Mouse (Mus musculus) large intestine, adult 2 months (tissue): ENCODE data around the gene Npas1. TPM values are rescaled to one million over a fixed set of nuclear protein-coding genes. Genes with fewer than 3 reads are reported as not detected.
A peak's percentile ranks its signal among the peaks of the same experiment; 100 is the strongest.

Experiments used
- DNase-seq: peaks from one replicate; pipeline ENCODE4 v3.0.0-alpha.2; 2012; ENCODE audit warnings: low read depth, low spot score
- WGBS: fragments of 180-500 bp; shearing (Covaris S2); methylation state at CpG from one replicate; pipeline ENCODE4 v1.1.7; 2018; 5-methylcytosine and 5-hydroxymethylcytosine counted together
- polyA plus RNA-seq: library from polyadenylated mRNA; depleted of rRNA; stranded (reverse); fragments of >200 nt; gene quantifications from 2 replicates; pipeline ENCODE4 v1.2.3, GENCODE M21; 2012; rRNA removed

Npas1 gene
- polyA plus RNA-seq = 0.09 TPM in 1 of 2 replicates, not detected in the other

- 86% methylated on average over 8 of the region's 8 CpGs for WGBS
- no peak for DNase-seq
Measured at GRCm38 (mm10) chr7:16477628-16478027, at the start of gene Npas1. Gene Npas1 (minus strand): TSS chr7:16477728.

DNA sequence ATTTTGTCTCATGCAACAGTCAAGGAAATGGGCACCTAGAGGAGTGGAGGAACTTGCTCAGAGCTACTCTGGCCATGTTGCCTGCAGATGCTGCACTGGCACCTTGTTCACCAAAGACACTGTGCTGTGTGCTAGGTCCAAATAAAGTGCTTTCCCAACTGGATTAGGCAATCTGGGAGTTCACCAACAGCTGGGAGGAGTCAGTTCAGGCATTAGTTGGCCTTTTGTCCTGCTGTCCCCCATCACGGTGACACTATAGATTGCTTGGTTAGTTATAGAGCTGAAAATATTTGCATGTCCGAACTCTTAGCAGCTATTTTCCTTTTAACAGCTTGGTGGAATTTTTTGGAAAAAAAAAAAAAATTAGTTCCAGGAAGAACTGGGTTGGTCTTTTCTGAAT lies 48.5 kb upstream of the Npas1 start:
- no peak for DNase-seq
- WGBS = 66% methylated on average over 2 of the region's 2 CpGs

DNA sequence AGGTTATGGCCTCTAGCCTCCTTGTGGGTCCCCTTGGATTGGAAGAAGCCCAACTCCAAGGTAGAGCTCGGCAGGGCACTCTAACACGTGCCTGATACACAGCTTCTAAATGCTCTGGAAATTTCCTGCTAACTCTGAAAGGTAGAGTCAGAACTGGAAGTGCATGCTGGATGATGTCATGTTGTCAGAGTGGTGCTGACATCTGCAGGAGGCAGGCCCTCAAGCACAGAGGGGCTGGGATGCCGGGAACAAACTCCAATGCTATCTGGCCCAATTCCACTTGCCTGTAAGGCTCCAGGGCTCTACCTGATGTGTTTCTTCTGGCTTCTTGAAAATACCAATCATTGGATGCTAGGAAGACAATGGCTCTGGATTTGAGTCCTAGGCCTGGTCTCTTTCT lies 47.9 kb upstream of the Npas1 start:
- DNase-seq = no peak
- 74% methylated on average over 3 of the region's 3 CpGs for WGBS

DNA sequence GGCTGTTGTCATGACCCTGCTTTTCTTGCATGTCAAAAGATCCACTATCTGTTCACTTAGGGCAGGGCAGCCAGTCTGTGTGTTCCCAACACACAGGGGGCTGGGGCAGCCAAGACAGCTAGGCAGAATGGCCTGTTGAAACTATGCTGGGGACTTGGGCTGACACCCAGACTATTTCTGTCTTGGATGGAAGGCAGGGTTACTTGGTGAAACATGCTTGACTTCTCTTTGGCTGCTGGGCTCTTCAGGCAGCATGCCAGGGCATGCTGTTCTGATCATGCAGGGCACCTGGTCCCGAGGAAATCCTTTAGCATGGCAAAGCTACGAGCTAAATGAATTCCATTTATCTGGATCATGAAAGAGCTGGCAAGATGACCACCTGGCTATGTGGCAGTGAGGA lies 46.8 kb upstream of the Npas1 start:
- WGBS = 81% methylated on average over 2 of the region's 2 CpGs
- DNase-seq = no peak

DNA sequence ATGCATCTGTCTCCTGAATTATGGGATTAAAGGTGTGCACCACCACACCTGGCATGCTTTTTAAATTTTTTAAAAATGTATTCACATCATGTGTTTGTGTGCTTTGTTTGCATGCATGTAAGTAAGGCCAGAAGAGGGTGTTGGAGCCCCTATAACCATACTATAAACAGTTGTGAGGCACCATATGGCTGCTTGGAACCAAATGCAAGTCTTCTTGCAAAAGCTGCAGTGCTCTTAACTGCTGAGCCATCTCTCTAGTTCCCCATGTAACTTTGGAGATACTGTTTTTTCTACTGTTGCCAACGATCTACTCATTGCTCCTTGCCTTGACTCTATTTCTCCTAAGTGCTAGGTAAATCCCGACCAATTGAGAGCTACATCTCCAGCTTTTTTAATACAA lies 41.8 kb upstream of the Npas1 start:
- DNase-seq = no peak
- WGBS = 87% methylated on average over 2 of the region's 2 CpGs

DNA sequence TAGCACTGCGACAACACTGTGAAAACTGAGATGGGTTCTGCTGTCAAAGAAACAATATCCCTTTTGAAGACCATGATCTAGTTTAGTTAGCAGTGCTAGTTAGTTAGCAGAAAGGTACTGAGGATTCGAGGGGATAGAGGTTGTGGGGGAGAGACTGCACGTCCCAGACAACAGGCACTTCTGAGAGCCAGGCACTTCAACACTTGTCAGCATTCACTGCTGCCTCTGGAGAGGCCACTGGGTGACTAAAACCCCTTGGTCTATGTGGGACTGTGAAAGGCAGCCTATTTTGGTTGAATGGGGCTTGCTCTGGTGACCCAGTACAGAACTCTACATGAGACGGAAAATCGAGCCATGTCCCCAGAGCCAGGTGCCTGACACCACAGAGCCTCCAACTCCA lies 39.7 kb upstream of the Npas1 start:
- WGBS = 94% methylated on average over 5 of the region's 5 CpGs
- DNase-seq = no peak

- peak; percentile 16 for DNase-seq
- 2% methylated on average over 3 of the region's 3 CpGs for WGBS
Measured at GRCm38 (mm10) chr7:16507284-16507683, 29.8 kb upstream of the Npas1 start.

- WGBS = 83% methylated on average over 3 of the region's 3 CpGs
Measured at GRCm38 (mm10) chr7:16505226-16505593, 27.7 kb upstream of the Npas1 start.

GRCm38 (mm10) chr7:16504573-16505225 lies 27.2 kb upstream of the Npas1 start:
- no peak for DNase-seq
- 60% methylated on average over 2 of the region's 2 CpGs for WGBS

More at GRCm38 (mm10) chr7:16505226-16505593, 27.7 kb upstream of the Npas1 start:
- DNase-seq = no peak

GRCm38 (mm10) chr7:16501571-16501970 lies 24.0 kb upstream of the Npas1 start:
- no peak for DNase-seq
- WGBS = 86% methylated on average over 4 of the region's 4 CpGs

GRCm38 (mm10) chr7:16499671-16500104 lies 22.2 kb upstream of the Npas1 start:
- DNase-seq = no peak
- WGBS = 85% methylated on average over 6 of the region's 6 CpGs

DNA sequence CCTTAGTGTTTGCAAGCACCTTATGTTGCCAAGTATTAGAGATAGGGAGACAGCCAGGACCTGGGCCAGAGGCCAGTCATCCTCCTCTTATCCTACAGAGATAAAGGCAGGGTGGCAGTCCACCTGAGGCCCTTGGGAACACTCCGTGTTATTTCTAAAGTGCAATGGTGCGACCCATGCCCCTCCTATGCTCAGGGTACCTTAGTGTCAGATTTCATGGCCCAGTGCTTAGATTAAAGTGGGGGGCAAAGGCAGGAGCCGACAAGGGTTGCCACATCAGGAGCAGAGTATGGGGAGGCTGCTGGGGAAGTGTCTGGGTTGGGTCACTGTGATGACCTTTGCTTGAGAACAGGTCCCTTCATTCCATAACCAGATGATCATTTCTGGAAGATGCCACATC lies 18.7 kb upstream of the Npas1 start:
- WGBS = 80% methylated on average over 3 of the region's 3 CpGs
- no peak for DNase-seq

DNA sequence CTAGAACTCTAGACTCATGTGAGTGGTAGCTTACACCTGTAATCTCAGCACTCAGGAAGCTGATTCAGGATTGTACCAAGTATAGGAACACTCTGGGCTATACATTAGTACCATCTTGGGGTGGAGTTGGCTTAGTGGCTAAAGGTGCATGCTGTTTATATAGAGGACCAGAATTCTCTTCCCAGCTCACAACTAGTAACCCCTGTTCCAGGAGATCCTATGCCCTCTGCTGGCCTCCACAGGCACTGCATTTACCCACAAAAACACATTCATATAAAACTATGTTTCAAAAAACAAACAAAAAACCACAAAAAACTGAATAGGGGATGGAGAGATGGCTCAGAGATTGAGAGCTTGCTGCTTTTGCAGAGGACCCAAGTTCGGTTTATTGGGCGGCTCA lies 15.8 kb upstream of the Npas1 start:
- 48% methylated on average over 2 of the region's 2 CpGs for WGBS
- DNase-seq = no peak

DNA sequence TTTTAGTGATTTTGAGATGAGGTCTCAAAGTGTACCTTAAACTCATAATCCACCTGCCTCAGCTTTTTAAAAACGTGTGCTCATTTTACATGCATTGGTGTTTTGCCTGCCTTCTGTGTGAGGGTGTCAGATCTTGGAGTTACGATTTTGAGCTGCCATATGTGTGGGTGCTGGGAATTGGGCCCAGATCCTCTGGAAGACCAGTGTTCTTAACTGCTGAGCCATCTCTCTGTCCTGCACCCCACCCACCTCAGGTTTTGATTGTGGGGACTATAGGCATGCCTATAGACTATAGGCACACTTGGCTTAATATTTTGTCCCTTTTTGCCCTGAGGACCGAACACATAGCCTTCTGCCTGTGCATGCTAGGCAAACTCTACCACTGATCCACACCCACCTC lies 14.7 kb upstream of the Npas1 start:
- no peak for DNase-seq
- WGBS = 61% methylated on average over 3 of the region's 3 CpGs

- 31% methylated on average over 3 of the region's 3 CpGs for WGBS
Measured at GRCm38 (mm10) chr7:16491759-16492158, 14.2 kb upstream of the Npas1 start.

GRCm38 (mm10) chr7:16489948-16490347 lies 12.4 kb upstream of the Npas1 start:
- 86% methylated on average over 9 of the region's 9 CpGs for WGBS
- DNase-seq = no peak

More at GRCm38 (mm10) chr7:16491759-16492158, 14.2 kb upstream of the Npas1 start:
- DNase-seq = no peak

- DNase-seq = no peak
Measured at GRCm38 (mm10) chr7:16488816-16489215, 11.3 kb upstream of the Npas1 start.

DNA sequence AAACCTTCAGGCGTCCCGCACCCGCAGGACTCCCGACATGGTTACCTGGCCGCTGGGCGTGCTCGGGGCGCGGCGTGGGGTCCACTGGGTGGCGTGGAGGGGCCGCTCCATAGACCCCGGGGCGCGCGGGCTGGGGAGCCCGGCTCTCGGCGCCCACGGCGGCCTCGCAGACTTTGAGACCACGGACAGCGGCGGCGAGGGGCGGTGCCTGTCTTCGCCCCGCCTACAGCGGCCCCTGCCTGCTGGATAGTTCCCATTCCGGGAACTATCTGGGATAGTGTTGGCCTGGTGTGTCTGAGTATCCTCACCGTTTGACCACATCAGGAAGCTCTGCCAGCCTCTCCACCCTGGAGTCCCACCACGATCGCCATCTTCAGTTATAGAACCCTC lies 933 bp downstream of the Npas1 start:
- DNase-seq = no peak
- 6% methylated on average over 34 of the region's 34 CpGs for WGBS

GRCm38 (mm10) chr7:16475764-16476599 lies 1.5 kb downstream of the Npas1 start:
- WGBS = 2% methylated on average over 58 of the region's 59 CpGs
- no peak for DNase-seq

DNA sequence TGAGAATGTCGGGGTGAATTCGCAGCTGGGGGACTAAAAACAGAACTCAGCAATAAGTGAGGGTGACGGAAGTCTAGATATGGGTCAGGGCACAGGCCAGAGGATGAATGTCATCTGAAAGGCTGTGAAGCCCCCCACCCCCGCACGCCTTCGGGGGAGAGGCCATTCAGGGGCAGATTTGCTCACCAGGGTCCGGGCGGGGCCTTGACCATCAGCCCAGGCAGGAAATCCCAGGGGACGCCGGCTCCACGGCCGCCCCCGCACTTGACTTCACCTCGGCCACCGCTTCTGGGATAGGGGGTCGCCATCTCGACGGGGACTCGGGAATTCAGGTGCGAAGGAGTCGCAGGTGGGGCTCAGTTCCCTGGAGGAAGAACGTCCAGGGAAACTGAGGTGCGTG lies 2.2 kb downstream of the Npas1 start:
- 9% methylated on average over 23 of the region's 23 CpGs for WGBS
- no peak for DNase-seq

DNA sequence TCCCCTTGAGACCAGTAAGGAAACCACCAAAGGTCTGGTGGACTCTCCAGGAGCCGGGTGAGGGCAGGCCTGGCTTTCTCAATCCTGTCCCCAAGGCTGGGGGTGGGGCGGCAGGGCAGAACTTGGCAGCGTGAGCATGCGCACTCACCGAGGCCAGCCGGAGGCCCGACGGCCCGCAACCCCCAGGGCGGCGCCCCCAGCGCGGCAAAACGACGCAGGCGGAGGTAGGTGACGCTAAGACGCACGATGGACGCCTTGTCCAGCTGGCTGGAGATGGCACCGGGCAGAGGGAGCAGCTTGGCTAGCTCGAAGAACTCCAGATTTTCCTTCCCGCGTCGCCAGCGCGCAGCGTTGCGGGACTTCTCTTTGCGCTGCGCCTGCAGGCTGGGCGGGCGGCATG lies 3.1 kb downstream of the Npas1 start:
- no peak for DNase-seq
- WGBS = 7% methylated on average over 33 of the region's 33 CpGs
